Mouse (Mus musculus) CH12.LX (cell line): ENCODE data around the gene Sox4.

Experiments used
- CTCF ChIP-seq, 2 experiments: IDR thresholded peaks in 1 of 2; conservative IDR thresholded peaks in 1 of 2; 2 replicates each; pipeline ENCODE4 v1.5.1; 2011 to 2012; ENCODE audit warnings: low read depth in 2 of 2, low read length in 2 of 2, improper control_type of control experiment in 1 of 2, inconsistent platforms in 1 of 2, mild to moderate bottlenecking in 1 of 2, moderate library complexity in 1 of 2
- EP300 ChIP-seq: IDR thresholded peaks from 2 replicates; pipeline ENCODE4 v1.6.1; 2011; ENCODE audit warnings: low read length, improper control_type of control experiment
- MYC ChIP-seq: IDR thresholded peaks from 2 replicates; pipeline ENCODE4 v1.6.1; 2011; ENCODE audit warnings: low read depth, mild to moderate bottlenecking, improper control_type of control experiment, low read length
- RAD21 ChIP-seq: IDR thresholded peaks from 2 replicates; pipeline ENCODE4 v1.6.1; 2011; ENCODE audit warnings: low read depth, mild to moderate bottlenecking, low read length, improper control_type of control experiment, moderate library complexity
- TCF12 ChIP-seq: IDR thresholded peaks from 2 replicates; pipeline ENCODE4 v1.6.1; 2014; ENCODE audit warnings: low read depth, mild to moderate bottlenecking, inconsistent platforms, low read length, improper control_type of control experiment

DNA sequence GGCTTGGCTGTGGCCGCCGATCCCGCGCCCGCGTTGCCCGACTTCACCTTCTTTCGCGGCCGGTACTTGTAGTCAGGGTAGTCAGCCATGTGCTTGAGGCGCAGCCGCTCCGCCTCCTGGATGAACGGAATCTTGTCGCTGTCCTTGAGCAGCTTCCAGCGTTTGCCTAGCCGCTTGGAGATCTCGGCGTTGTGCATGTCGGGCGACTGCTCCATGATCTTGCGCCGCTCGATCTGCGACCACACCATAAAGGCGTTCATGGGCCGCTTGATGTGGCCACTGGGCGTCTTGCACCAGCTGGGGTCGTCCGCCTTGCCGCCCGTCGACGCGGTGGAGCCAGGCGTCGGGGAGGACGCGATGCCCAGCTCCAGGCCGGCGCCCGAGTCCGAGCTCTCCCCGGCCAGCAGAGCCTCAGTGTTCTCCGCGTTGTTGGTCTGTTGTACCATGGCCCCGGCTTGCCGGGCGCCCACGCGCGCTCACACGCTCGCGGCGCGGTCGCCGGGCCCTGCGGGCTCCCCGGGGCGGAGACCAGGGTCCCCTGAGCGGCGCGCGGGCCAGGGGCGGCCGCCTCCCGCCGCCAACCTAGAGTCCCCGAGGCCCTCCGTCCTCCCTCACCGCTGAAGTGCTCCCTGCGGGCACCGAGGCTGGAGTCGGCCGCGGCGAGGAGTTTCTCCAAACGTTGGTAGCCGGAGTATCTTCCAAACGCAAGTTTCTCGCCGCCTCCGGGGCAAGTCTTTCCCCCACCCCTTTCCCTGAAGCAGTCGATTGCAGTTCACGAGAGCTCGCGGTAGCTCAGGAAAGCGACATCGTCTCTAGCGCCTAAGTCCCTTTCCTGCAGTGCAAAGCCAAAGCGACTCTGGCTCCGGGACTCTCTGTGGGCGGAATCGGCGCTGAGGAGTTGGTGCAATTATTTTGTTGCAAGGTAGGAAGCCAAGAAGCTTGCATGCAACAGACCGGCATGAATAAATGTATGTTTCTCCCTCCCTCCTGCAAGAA is 639 bp downstream of the Sox4 start:
- TF ChIP-seq CTCF (conservative IDR thresholded peaks at IDR 0.05 in 1 of 2, IDR thresholded peaks at IDR 0.05 in 1 of 2; ENCODE audit: low read depth in 2 of 2, low read length in 2 of 2) (no peak), TCF12 (no peak), MYC (no peak), EP300 (no peak), RAD21 (no peak)
